Mouse (Mus musculus) adrenal gland, postnatal 36 days (tissue): ENCODE results near the gene Btg3. TPM values are rescaled to one million over a fixed set of nuclear protein-coding genes. Genes with fewer than 3 reads are reported as not detected.
"Not testable (repeated sequence)": the region's sequence is repeated elsewhere in the genome, so short reads cannot be mapped to it uniquely, and the experiment has no call there.

Experiments used
- DNase-seq, 2 experiments: peaks; one replicate each; pipeline ENCODE4 v3.0.0; 2021; ENCODE audit warnings: mixed read lengths in 1 of 2
- long read RNA-seq, 2 experiments: library from polyadenylated mRNA; stranded (forward); transcript quantifications; one replicate each; pipeline ENCODE4 v2.0.0; 2021; ENCODE audit warnings: borderline sequencing depth in 2 of 2
- total RNA-seq, 2 experiments: library from RNA; stranded (reverse); gene quantifications; 2 replicates each; pipeline ENCODE4 v1.2.3; 2021

The Btg3 gene
- 10 to 100 TPM; 40.5 to 41.1 TPM for total RNA-seq
- long read RNA-seq, experiment 1, transcript Btg3-201 (5 exons, 1,414 nt), result major isoform, 118 of 130 reads
- long read RNA-seq, experiment 1, partial matches to known transcripts, result 6 of 130 reads
- long read RNA-seq, experiment 1, other reads (novel, unspliced or antisense), result 6 of 130 reads
- long read RNA-seq, experiment 2, transcript Btg3-201 (5 exons, 1,414 nt), result major isoform, 27 of 30 reads
- long read RNA-seq, experiment 2, partial matches to known transcripts, result 1 of 30 reads
- long read RNA-seq, experiment 2, other reads (novel, unspliced or antisense), result 1 of 30 reads

GRCm38 (mm10) chr16:78376745-78377570, at the start of gene Btg3:
Gene Btg3, minus strand, starts transcription at chr16:78377192.
- DNase-seq, result peak; percentile 92 to 95

- no peak for DNase-seq
These were observed 40.7 kb upstream of the Btg3 start for GRCm38 (mm10) chr16:78417733-78418132.

- no peak for DNase-seq
These were observed 39.5 kb upstream of the Btg3 start for GRCm38 (mm10) chr16:78416500-78416899.

GRCm38 (mm10) chr16:78409991-78410390, 33.0 kb upstream of the Btg3 start:
- DNase-seq, result no peak

GRCm38 (mm10) chr16:78407855-78408254, 30.9 kb upstream of the Btg3 start:
- no peak for DNase-seq

GRCm38 (mm10) chr16:78406657-78407056, 29.7 kb upstream of the Btg3 start:
- no peak for DNase-seq

GRCm38 (mm10) chr16:78402316-78402715, 25.3 kb upstream of the Btg3 start:
- DNase-seq, result no peak

- DNase-seq, result no peak
These were observed 22.4 kb upstream of the Btg3 start for GRCm38 (mm10) chr16:78399423-78399822.

- DNase-seq, result no peak
These were observed 21.7 kb upstream of the Btg3 start for GRCm38 (mm10) chr16:78398734-78399133.

GRCm38 (mm10) chr16:78391354-78391753, 14.4 kb upstream of the Btg3 start:
- no peak for DNase-seq

- peak in 1 of 2 experiments; percentile 18 for DNase-seq
These were observed 13.0 kb upstream of the Btg3 start for GRCm38 (mm10) chr16:78389986-78390385.

GRCm38 (mm10) chr16:78389122-78389521, 12.1 kb upstream of the Btg3 start:
- DNase-seq, result no peak

GRCm38 (mm10) chr16:78378493-78378892, 1.5 kb upstream of the Btg3 start:
- DNase-seq, result no peak

- DNase-seq, result peak; percentile 60 to 76
These were observed 936 bp downstream of the Btg3 start for GRCm38 (mm10) chr16:78375821-78376691.

- DNase-seq, result peak in 1 of 2 experiments; percentile 4
These were observed 1.8 kb downstream of the Btg3 start for GRCm38 (mm10) chr16:78375222-78375621.

- no peak for DNase-seq
These were observed 3.2 kb downstream of the Btg3 start for GRCm38 (mm10) chr16:78373743-78374142.

GRCm38 (mm10) chr16:78372786-78373185, 4.2 kb downstream of the Btg3 start:
- DNase-seq, result no peak

GRCm38 (mm10) chr16:78371491-78372046, 5.4 kb downstream of the Btg3 start:
- peak; percentile 58 to 68 for DNase-seq

GRCm38 (mm10) chr16:78364554-78364953, 12.4 kb downstream of the Btg3 start:
- DNase-seq, result not testable (repeated sequence)

GRCm38 (mm10) chr16:78361466-78361865, 15.5 kb downstream of the Btg3 start:
- DNase-seq, result no peak

- DNase-seq, result no peak
These were observed 19.2 kb downstream of the Btg3 start for GRCm38 (mm10) chr16:78357757-78358156.

GRCm38 (mm10) chr16:78347328-78347926, 29.6 kb downstream of the Btg3 start:
- peak; percentile 8 to 14 for DNase-seq
